Mouse (Mus musculus) hindlimb bud, embryonic 11.5 days (tissue): ENCODE measurements around the gene Ppm1g.
"Not testable (repeated sequence)": the region's sequence is repeated elsewhere in the genome, so short reads cannot be mapped to it uniquely, and the experiment has no call there.

Experiments
- DNase-seq: peaks from one replicate; pipeline ENCODE4 v3.0.0-alpha.2; 2012; ENCODE audit warnings: low read depth, low spot score; ENCODE audit errors: extremely low spot score

Gene Ppm1g

DNA sequence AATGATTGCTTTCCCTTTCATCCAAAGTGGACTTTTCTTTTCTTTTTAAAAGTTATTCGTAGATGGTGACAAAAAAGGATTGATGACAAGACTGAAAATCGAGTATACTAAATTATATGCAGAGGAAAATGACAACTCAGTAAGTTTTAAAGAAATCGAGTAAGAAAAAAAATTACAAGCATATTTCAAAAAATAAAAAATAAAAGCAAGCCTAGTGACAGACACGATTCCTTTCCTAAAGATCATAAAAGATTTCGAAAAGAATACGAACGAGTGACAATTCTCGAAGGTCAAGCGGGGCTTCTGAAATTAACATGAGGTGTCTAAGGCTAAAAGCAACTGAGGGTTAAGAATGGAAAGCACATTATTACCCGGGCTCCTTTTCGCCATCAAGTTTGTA lies 1.0 kb downstream of the Ppm1g start:
- no peak for DNase-seq

DNA sequence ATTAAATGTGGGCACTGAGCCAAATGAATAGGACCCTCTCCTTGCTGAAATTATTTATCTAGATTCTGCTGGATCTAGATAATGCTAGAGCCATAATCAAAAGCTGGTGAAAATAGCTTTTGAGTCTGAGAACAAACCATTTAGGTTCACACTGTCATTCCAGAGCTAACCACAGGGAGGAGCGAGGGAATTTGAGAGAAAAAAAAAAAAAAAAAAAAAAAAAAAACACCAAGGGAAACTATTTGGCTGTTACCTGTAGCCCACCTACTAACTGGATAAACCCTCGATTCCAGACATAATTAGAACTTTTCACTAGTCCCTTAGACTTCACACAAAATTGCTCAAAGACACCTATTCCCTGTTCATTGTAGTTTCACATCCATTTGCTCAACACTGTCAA lies 1.4 kb downstream of the Ppm1g start:
- no peak for DNase-seq

DNA sequence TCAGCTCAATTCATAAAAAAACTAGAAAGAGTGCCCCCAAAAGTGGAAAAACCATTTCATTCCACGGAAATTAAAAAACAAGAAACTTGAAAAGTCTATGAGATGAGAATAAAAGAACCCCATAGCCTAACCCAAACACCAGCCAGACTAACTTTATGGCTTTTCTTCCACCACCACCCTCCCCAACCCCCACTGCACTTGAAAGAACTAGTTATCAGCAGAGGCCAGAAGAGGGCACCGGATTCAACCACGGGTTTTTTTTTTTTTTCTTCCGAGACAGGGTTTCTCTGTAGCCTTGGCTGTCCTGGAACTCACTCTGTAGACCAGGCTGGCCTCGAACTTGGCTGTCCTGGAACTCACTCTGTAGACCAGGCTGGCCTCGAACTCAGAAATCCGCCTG lies 2.2 kb downstream of the Ppm1g start:
- no peak for DNase-seq

DNA sequence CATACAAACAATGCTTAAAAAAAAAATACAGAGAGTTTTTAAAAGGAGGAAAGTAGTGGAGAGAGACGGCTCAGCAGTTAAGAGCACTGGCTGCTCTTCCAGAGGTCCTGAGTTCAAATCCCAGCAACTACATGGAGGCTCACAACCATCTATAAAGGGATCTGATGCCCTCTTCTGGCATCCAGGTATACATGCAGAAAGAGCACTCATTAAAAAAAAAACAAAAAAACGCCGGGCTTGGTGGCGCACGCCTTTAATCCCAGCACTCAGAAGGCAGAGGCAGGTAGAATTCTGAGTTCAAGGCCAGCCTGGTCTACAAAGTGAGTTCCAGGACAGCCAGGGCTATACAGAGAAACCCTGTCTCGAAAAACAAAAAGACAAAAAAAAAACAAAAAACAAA lies 3.9 kb downstream of the Ppm1g start:
- not testable (repeated sequence) for DNase-seq

DNA sequence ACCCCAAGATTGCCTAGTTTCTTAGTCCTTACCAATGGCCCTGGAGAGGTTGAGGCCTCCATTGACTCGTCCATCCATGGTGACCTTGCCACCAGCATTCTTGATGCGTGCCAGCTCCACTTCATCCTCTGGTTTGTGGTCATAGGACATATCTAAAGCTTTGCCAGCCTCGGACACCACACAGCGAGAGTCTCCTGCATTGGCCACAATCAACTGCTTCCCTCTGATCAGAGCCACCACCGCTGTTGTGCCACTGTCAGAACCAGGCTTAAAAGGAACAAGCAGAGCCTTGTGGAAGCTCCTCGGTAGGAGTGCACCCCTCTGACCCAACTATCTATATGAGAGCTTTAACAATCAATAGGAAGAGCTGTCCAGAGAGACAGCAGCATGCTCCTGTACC lies 16.1 kb downstream of the Ppm1g start:
- no peak for DNase-seq

DNA sequence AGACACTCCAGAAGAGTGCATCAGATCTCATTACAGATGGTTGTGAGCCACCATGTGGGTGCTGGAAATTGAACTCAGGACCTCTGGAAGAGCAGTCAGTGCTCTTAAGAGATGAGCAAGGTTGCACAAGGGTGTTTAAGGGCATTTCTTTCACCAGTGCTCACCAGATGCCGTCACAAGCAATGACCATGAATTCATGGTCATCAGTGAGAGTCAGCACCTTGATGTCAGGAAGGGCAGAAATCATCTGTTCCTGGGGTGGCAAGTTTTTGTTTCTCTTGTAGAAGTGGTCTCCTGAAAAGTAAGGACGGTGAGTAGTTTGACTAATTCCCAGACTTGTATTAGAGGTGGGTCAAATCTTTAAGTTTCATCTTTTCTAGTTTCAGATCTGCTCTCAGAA lies 16.6 kb downstream of the Ppm1g start:
- no peak for DNase-seq

- no peak for DNase-seq
These were observed 17.6 kb downstream of the Ppm1g start for GRCm38 (mm10) chr5:31202933-31203332.

- peak; percentile 96 for DNase-seq
These were observed 18.5 kb downstream of the Ppm1g start, which contains the start of gene Zfp513 for GRCm38 (mm10) chr5:31201742-31202590. Gene Zfp513, minus strand, starts transcription at chr5:31202303.

DNA sequence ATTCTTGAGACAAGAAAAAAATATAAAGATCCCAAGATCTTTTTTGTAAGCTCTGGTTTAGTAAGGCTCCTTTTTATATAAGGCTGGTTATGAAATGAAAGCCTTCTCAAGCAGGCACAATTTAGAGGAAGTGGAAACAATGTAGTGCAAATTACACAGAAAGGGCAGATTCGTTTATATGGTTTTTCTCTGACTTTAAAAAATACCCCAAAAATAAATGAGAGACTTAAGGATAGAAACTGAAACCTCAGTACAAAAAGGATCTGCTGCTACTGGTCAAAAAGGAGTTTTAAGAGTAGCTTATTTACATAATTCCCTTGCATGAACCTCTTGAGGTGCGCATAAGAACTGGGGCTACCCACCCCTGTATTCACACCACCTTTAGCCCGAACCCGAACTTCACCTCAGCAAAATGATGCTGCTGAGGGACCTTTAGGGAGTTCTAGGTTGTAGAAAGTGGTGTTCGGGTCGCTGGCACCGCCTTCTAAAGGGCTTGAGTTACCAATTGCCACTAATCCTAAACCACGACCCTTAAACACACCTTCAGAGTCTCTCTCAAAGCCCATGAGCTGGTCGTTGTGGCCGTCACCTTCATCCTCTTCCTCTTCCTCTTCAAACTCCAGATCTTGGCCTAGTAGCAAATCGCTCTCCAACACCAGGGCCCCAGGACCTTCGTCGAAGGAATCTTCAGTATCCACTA lies 19.3 kb downstream of the Ppm1g start:
- no peak for DNase-seq

DNA sequence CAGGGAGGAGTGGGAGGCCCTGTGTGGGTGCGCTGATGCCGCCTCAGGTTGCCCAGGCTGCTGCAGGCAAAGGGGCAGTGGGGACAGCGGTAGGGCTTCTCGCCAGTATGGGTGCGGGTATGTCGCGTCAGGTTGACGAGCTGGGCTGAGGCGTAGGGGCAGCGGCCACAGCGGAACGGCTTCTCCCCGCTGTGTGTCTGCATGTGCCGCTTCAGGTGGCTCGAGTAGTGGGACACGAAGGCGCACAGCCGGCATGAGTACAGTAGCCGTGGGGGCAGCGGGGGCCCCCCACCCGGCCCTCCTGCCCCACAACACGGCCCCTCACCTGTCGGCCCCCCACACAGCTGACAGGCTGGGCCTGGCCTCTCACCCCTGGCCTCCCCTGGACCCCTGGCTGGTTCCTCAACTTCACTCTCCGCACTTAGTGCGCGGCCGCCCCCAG lies 20.1 kb downstream of the Ppm1g start:
- DNase-seq, result no peak

DNA sequence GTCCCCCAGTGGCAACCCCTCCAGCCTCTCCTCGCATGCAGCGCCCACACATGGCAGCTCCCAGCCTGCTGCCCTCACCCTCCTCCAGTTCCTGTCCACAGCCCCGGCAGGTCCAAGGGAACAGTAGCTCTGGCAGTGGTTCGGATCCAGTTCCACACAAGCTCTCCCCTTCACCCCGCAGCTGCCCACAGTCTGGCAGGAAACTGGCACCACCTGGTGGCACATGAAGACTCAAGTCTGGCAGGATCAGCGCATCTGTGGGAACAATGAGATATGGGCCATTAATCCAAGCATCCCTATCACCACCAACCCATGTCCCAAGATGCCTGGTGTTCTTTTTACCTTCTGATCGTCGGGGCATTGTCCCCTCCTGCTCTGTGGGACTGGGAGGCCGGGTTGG lies 20.6 kb downstream of the Ppm1g start:
- no peak for DNase-seq

- no peak for DNase-seq
These were observed 21.1 kb downstream of the Ppm1g start for GRCm38 (mm10) chr5:31199321-31199892.

GRCm38 (mm10) chr5:31198616-31199320 lies 21.7 kb downstream of the Ppm1g start:
- no peak for DNase-seq

GRCm38 (mm10) chr5:31198170-31198569 lies 22.3 kb downstream of the Ppm1g start:
- DNase-seq, result no peak

DNA sequence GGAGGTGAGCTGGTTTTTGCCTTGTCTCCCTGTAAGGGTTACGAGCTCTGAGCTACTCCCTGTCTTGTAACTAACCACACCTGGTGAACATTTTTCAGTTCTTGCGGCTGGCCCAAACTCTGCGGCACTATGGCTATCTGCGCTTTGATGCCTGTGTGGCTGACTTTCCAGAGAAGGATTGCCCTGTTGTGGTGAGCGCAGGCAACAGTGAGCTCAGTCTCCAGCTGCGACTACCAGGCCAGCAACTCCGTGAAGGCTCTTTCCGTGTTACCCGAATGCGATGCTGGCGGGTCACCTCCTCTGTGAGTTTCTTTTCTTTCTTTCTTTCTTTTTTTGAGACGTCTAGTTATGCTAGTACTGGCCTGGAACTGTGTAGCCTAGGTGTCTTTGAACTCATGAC lies 23.4 kb downstream of the Ppm1g start:
- no peak for DNase-seq

DNA sequence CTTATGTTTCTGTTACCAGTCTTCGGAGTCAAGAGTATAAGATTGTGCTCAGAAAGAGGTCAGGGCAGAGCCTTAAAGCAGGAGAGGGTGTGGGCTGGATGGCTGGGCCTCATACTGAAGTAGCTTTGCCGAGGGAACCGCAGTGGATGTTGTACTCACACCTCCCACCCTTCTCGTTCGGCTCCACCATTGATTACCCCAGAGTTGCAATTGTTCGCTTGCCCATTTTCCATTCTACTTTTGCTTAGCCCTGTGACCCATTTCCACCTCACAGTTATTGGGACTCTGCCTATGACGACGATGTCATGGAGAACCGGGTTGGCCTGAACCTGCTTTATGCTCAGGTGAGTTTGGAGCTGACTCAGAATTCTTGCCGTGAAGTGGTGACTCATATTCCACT lies 24.3 kb downstream of the Ppm1g start:
- DNase-seq, result no peak

GRCm38 (mm10) chr5:31195671-31196070 lies 24.8 kb downstream of the Ppm1g start:
- no peak for DNase-seq

- no peak for DNase-seq
These were observed 25.7 kb downstream of the Ppm1g start for GRCm38 (mm10) chr5:31194486-31195485.

DNA sequence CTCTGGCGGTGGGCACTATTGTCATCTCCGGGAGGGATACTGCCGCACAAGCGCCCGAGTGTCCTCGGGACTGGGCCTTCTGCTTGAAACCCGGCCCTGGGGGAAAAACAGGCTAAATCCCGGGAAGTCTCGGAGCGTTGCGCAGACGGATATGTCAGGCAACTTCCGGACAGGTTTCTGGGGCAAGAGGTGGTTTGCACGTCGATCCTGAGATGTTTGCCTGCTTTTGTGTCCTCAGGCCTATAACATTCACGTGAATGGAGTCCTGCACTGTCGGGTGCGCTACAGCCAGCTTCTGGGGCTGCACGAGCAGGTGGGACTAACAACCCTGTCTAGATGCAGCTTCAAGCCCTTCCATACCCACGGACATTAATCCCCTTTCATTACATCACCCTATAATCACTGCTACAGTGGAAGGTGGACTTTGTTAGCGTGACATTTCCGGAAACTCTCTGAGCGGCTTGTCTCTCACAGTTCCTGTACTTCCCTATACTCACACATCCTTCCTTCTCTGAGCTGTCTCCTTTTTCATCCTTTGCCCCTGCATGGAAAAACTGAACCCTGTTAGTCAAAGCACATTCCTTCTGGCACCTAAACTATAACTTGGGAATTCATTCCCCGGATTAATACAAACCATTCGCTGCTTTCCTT lies 26.7 kb downstream of the Ppm1g start:
- no peak for DNase-seq
